Mouse (Mus musculus) midbrain, embryonic 13.5 days (tissue): Measurements from ENCODE around the gene Herc2. TPM values are rescaled to one million over a fixed set of nuclear protein-coding genes. Genes with fewer than 3 reads are reported as not detected.

Experiments used
- ATAC-seq: fragments of 200-750 bp; cut with Nextera tagmentation; 2 replicates; pipeline ENCODE4 v1.8.0; 2017; ENCODE audit warnings: mild to moderate bottlenecking, moderate TSS enrichment, moderate library complexity
- H3K27ac ChIP-seq: fragments of 300-500 bp; sonication (generic); 2 replicates; pipeline ENCODE4 v1.5.1; 2015; ENCODE audit warnings: inconsistent platforms, mild to moderate bottlenecking, moderate library complexity
- H3K27me3 ChIP-seq: fragments of 300-500 bp; sonication (generic); 2 replicates; pipeline ENCODE4 v1.6.1; 2015; ENCODE audit warnings: mild to moderate bottlenecking, inconsistent platforms
- H3K36me3 ChIP-seq: fragments of 300-500 bp; sonication (generic); 2 replicates; pipeline ENCODE4 v1.6.1; 2015; ENCODE audit warnings: mild to moderate bottlenecking, inconsistent platforms
- H3K4me1 ChIP-seq: fragments of 300-500 bp; sonication (generic); replicated peaks from 2 replicates; pipeline ENCODE4 v1.6.1; 2015; ENCODE audit warnings: inconsistent platforms
- H3K4me2 ChIP-seq: fragments of 300-500 bp; sonication (generic); replicated peaks from 2 replicates; pipeline ENCODE4 v1.6.1; 2015; ENCODE audit warnings: moderate library complexity, mild to moderate bottlenecking, inconsistent platforms
- H3K4me3 ChIP-seq: fragments of 300-500 bp; sonication (generic); replicated peaks from 2 replicates; pipeline ENCODE4 v1.5.1; 2015; ENCODE audit warnings: mild to moderate bottlenecking, inconsistent platforms
- H3K9ac ChIP-seq: fragments of 300-500 bp; sonication (generic); replicated peaks from 2 replicates; pipeline ENCODE4 v1.6.1; 2015; ENCODE audit warnings: mild to moderate bottlenecking, inconsistent platforms
- H3K9me3 ChIP-seq: fragments of 300-500 bp; sonication (generic); 2 replicates; pipeline ENCODE4 v1.6.1; 2016; ENCODE audit warnings: mild to moderate bottlenecking, inconsistent platforms
- WGBS: fragments of 180-500 bp; shearing (Covaris S2); methylation state at CpG from one replicate; pipeline ENCODE4 v1.1.7; 2015; 5-methylcytosine and 5-hydroxymethylcytosine counted together
- polyA plus RNA-seq: library from polyadenylated mRNA; unstranded; fragments of >200 nt; fragmentation: Nextera tagmentation; extraction: Ambion mirVana; gene quantifications from 2 replicates; pipeline ENCODE4 v1.2.1, GENCODE M21; 2015

Gene Herc2
- polyA plus RNA-seq, 1 experiment from 2014 or later = 47.4 TPM

GRCm38 (mm10) chr7:56220811-56221210 is 170.8 kb downstream of the Herc2 start:
- Histone ChIP-seq H3K27ac (no peak overlapping the region), H3K4me1 (no peaks in the 10 kb centered on the region), H3K9me3 (no peaks in the 10 kb centered on the region), H3K9ac (no peak overlapping the region), H3K4me2 (no peak overlapping the region), H3K36me3 (peaks cover 91% of the 10 kb centered on the region), H3K4me3 (no peak overlapping the region), H3K27me3 (no peaks in the 10 kb centered on the region)
- 91% methylated on average over 6 of the region's 6 CpGs for whole genome bisulfite sequencing
- ATAC-seq = no peak

GRCm38 (mm10) chr7:56235794-56236423 is 185.9 kb downstream of the Herc2 start:
- ATAC-seq = peak; percentile 70
- Histone ChIP-seq H3K4me3 (no peak overlapping the region), H3K4me2 (no peak overlapping the region), H3K9me3 (no peaks in the 10 kb centered on the region), H3K27me3 (no peaks in the 10 kb centered on the region), H3K4me1 (peaks cover 13% of the 10 kb centered on the region), H3K27ac (no peak overlapping the region), H3K9ac (no peak overlapping the region), H3K36me3 (peaks cover 30% of the 10 kb centered on the region)
- WGBS = 12% methylated on average over 5 of the region's 5 CpGs

- Histone ChIP-seq H3K9ac (no peak overlapping the region), H3K27ac (no peak overlapping the region), H3K9me3 (no peaks in the 10 kb centered on the region), H3K4me1 (peaks cover 13% of the 10 kb centered on the region), H3K36me3 (peaks cover 24% of the 10 kb centered on the region), H3K4me2 (no peak overlapping the region), H3K27me3 (no peaks in the 10 kb centered on the region), H3K4me3 (no peak overlapping the region)
- 46% methylated on average over 3 of the region's 3 CpGs for WGBS
- ATAC-seq = no peak
These were observed 186.6 kb downstream of the Herc2 start for GRCm38 (mm10) chr7:56236617-56237016.

GRCm38 (mm10) chr7:56239543-56239942 is 189.5 kb downstream of the Herc2 start, which contains the start of gene Oca2:
Gene Oca2, plus strand, starts transcription at chr7:56239760.
- H3K4me1 ChIP-seq = peaks cover 13% of the 10 kb centered on the region
- no peak for ATAC-seq
- H3K4me2 ChIP-seq = no peak within 1 kb of the TSS
- no peaks in the 10 kb centered on the region for H3K9me3 ChIP-seq
- no peak within 1 kb of the TSS for H3K9ac ChIP-seq
- WGBS = 43% methylated on average over 3 of the region's 3 CpGs
- no peaks in the 10 kb centered on the region for H3K36me3 ChIP-seq
- H3K4me3 ChIP-seq = no peak within 1 kb of the TSS
- H3K27ac ChIP-seq = no peak within 1 kb of the TSS
- H3K27me3 ChIP-seq = no peaks in the 10 kb centered on the region

GRCm38 (mm10) chr7:56254568-56254967 is 204.6 kb downstream of the Herc2 start:
- H3K4me3 ChIP-seq = no peak overlapping the region
- H3K36me3 ChIP-seq = no peaks in the 10 kb centered on the region
- no peak for ATAC-seq
- no peak overlapping the region for H3K4me2 ChIP-seq
- H3K4me1 ChIP-seq = no peaks in the 10 kb centered on the region
- H3K27me3 ChIP-seq = no peaks in the 10 kb centered on the region
- no peak overlapping the region for H3K27ac ChIP-seq
- no peak overlapping the region for H3K9ac ChIP-seq
- 85% methylated on average over 10 of the region's 10 CpGs for WGBS
- no peaks in the 10 kb centered on the region for H3K9me3 ChIP-seq

- Histone ChIP-seq H3K4me3 (no peak overlapping the region), H3K36me3 (no peaks in the 10 kb centered on the region), H3K27me3 (no peaks in the 10 kb centered on the region), H3K4me1 (no peaks in the 10 kb centered on the region), H3K9ac (no peak overlapping the region), H3K9me3 (no peaks in the 10 kb centered on the region), H3K4me2 (no peak overlapping the region), H3K27ac (no peak overlapping the region)
- ATAC-seq = no peak
- 77% methylated on average over 3 of the region's 3 CpGs for whole genome bisulfite sequencing
These were observed 208.0 kb downstream of the Herc2 start for GRCm38 (mm10) chr7:56257875-56258441.

GRCm38 (mm10) chr7:56277506-56277905 is 227.5 kb downstream of the Herc2 start:
- Histone ChIP-seq H3K9ac (no peak overlapping the region), H3K4me1 (no peaks in the 10 kb centered on the region), H3K4me2 (no peak overlapping the region), H3K27ac (no peak overlapping the region), H3K36me3 (no peaks in the 10 kb centered on the region), H3K4me3 (no peak overlapping the region), H3K27me3 (no peaks in the 10 kb centered on the region), H3K9me3 (no peaks in the 10 kb centered on the region)
- WGBS = 88% methylated on average over 2 of the region's 2 CpGs
- ATAC-seq = no peak

Other genes with a start within 250 kb of the Herc2 start
- gene Cyfip1, start 208.5 kb upstream of the Herc2 start, polyA plus RNA-seq = 52.8 and 56.3 TPM in 2 replicates
- gene Nipa2, start 87.7 kb upstream of the Herc2 start, polyA plus RNA-seq = 33.2 and 34.5 TPM in 2 replicates
- 20.0 and 21.8 TPM in 2 replicates for gene Nipa1, start 30.2 kb upstream of the Herc2 start, polyA plus RNA-seq
- 0.09 and 0.15 TPM in 2 replicates for gene Oca2, start 189.6 kb downstream of the Herc2 start, polyA plus RNA-seq